Mouse (Mus musculus) forebrain, embryonic 12.5 days (tissue): ENCODE results near the gene Zfp101. TPM values are rescaled to one million over a fixed set of nuclear protein-coding genes. Genes with fewer than 3 reads are reported as not detected.

Experiments
- polyA plus RNA-seq: library from polyadenylated mRNA; unstranded; fragments of >200 nt; fragmentation: Nextera tagmentation; extraction: Ambion mirVana; gene quantifications from 2 replicates; pipeline ENCODE4 v1.2.1, GENCODE M21; 2016

Gene Zfp101
- polyA plus RNA-seq, 1 experiment from 2014 or later: 25.7 TPM

Other genes starting within 250 kb of the Zfp101 start
- gene Olfr55, start 226.2 kb downstream of the Zfp101 start, polyA plus RNA-seq: not detected in 2 replicates
- not detected in 2 replicates for gene Olfr239, start 203.3 kb downstream of the Zfp101 start, polyA plus RNA-seq
- gene Olfr1564, start 173.0 kb downstream of the Zfp101 start, polyA plus RNA-seq: not detected in 2 replicates
- 20.4 and 21.0 TPM in 2 replicates for gene Zfp955a, start 139.5 kb downstream of the Zfp101 start, polyA plus RNA-seq
- gene Olfr63, start 130.0 kb downstream of the Zfp101 start, polyA plus RNA-seq: 0.03 and 0.05 TPM in 2 replicates
- gene Zfp955b, start 105.1 kb downstream of the Zfp101 start, polyA plus RNA-seq: 13.6 and 13.7 TPM in 2 replicates
- gene Zfp81, start 35.8 kb downstream of the Zfp101 start, polyA plus RNA-seq: 16.0 and 18.0 TPM in 2 replicates
- not detected in 2 replicates for gene Actl9, start 38.3 kb upstream of the Zfp101 start, polyA plus RNA-seq
- gene Adamts10, start 129.6 kb upstream of the Zfp101 start, polyA plus RNA-seq: 52.1 and 53.2 TPM in 2 replicates
- 1.7 and 1.8 TPM in 2 replicates for gene Myo1f, start 161.1 kb upstream of the Zfp101 start, polyA plus RNA-seq
- 50.6 and 52.7 TPM in 2 replicates for gene Zfp414, start 234.4 kb upstream of the Zfp101 start, polyA plus RNA-seq
- gene Pram1, start 243.4 kb upstream of the Zfp101 start, polyA plus RNA-seq: 0.72 and 0.95 TPM in 2 replicates